Mouse (Mus musculus): ENCODE results near the gene Gm3138.
"Not testable (repeated sequence)": the region's sequence is repeated elsewhere in the genome, so short reads cannot be mapped to it uniquely, and the experiment has no call there.

The Gm3138 gene

DNA sequence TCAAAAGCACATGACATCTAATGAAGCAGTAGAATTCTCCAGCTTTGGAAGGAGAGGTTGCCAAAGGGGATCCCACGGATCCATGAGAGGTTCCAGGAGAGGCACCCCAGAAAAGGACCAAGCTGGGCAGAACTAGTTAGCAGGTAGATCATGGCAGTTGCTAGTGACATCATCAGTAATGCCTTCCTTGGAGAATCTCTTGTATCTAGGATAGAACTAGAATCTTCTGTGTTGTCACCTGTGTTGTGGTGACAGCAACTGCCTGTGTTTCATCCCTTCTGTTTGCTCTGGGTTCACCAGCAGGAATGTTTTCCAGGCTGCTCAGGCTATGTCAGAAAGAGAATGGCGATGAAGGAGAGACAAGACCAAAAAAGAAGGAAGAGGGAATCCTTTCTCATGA is at the start of gene Gm3138:
Gene Gm3138 (plus strand): TSS at position 301 of the 400 bp plus-strand sequence.
- not testable (repeated sequence) for DNase-seq (ENCODE audit: low spot score)

DNA sequence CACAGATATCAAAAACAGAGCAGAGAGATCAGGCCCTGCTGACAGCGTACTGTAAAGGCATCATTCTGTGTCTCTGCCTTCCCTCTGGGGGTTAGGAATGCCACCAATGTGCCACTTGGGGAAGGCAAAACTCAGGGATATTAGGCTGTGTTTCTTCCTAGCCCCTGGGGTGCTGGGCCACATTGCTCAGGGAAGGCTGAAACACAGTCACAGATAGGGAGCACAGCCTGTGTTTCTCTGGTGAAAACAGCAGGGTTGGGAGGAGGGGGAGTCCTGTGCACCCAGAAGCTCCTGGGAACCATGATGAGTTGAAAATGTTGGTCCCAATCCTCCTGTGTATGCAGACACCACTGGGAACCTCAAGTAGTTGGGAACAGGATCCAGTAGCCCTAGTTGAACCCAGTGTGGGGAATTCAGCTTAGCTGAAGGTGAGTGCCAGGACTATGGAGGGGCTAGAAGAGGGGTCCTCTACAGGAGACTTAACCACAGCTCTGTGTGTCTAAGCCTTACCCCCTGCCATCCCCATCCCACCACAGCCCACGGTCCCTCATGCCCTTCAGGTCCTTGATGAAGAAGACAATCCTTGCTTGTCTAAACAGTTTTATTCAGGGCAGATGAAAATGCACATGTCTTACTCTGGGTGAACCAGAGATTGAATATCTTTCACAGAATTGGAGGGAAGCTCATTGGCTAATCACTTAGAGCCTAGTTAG is 20.0 kb downstream of the Gm3138 start:
- not testable (repeated sequence) for DNase-seq (ENCODE audit: low spot score)

GRCm38 (mm10) chr14:4279828-4280227 is 30.4 kb downstream of the Gm3138 start:
- DNase-seq (ENCODE audit: low spot score): not testable (repeated sequence)
